Mouse (Mus musculus): ENCODE results near the gene Smok3c. TPM values are rescaled to one million over a fixed set of nuclear protein-coding genes. Genes with fewer than 3 reads are reported as not detected.
"Not testable (repeated sequence)": the region's sequence is repeated elsewhere in the genome, so short reads cannot be mapped to it uniquely, and the experiment has no call there.

Gene Smok3c
- total RNA-seq, 2 experiments from 2014 or later, result not detected

DNA sequence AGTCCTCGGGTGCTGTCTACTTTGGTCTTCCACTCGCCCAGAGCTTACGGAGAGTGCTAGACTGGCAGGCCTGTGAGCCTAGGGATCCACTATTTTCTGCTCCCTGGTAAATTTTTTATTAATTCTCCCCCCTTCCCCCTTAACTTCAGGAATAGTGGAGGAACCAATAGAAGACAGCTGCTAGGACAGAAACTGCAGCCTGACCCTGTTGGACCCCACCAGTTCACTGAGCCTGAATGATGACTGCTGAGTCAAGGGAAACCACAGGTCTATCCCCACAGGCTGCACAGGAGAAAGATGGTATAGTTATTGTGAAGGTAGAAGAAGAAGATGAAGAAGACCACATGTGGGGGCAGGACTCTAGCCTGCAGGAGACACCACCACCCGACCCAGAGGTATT is 39.8 kb downstream of the Smok3c start:
- ATAC-seq (ENCODE audit: poor library complexity, severe bottlenecking), result no peak

DNA sequence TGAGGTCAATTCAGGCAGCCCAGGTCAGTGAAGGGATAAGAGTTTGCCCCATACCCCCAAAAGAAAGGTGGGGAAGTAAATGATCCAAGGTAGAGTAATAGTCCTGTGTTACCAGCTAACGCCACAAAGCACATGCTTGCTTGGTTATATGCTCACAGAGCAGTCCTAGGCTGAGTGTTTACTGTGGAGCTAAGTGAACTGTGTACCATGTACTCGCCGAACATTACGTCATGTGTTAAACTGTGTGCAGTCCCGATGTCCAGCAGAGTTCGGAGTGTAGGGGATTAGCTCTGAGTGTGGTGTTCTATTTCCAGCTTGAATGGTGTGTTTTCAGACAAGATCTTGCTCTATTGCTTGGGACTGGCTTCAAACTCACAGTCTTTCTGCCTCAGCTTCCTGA is 41.5 kb downstream of the Smok3c start:
- ATAC-seq (ENCODE audit: poor library complexity, severe bottlenecking), result no peak

DNA sequence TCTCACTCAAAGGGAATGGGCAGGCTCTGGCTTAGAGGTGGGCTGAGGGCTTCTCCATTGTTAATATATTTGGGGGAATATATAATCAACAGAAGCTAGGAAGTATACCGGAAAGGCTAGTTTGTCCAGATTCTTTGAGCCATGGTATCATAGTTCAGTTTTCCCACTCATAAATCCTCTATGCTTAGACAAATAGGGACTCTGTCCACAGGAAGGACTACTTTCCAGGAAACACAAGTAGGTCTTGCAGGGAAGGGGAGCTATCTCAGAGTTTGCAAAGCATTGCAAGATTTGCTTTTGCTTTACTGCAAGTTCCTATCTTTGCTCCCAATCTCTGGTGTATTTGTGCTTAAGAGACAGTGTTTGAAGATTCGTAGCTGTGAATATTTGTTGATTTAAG is 52.0 kb downstream of the Smok3c start:
- no peak for ATAC-seq (ENCODE audit: poor library complexity, severe bottlenecking)

DNA sequence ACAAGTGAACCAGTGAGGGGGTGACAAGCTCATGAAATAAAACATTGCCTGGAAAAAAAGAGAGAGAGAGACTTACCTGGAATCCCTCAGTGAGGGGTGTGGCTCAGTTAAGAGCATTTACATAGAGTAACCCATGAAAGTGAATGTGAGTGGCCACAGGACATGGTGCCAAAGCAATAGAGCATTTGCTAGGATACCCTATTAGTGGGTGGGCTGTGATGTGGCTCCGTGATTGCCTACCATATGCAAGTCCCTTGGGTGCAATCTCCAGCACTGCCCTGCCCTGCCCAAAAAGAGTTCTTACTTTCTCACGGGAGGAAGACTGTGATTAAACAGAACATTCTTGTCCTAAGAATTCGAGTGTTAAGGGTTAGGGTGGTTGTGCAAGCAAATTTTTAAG is 54.1 kb downstream of the Smok3c start:
- no peak for ATAC-seq (ENCODE audit: poor library complexity, severe bottlenecking)

DNA sequence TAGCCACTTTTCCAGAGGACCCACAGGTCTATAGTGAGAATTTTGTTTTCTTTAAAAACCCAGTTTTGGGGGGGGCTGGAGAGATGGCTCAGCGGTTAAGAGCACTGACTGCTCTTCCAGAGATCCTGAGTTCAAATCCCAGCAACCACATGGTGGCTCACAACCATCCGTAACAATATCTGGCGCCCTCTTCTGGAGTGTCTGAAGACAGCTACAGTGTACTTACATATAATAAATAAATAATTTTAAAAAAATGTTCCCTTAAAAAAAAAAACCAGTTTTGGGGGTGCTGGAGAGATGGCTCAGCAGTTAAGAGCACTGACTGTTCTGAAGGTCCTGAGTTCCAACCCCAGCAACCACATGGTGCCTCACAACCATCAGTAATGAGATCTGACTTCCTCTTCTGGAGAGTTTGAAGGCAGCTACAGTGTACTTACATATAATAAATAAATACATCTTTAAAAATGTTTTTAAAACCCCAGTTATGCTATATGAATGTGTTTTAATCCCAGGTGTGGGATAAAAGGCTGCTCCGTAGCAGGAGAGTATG is 56.9 kb downstream of the Smok3c start:
- not testable (repeated sequence) for ATAC-seq (ENCODE audit: poor library complexity, severe bottlenecking)

Other genes starting within 250 kb of the Smok3c start
- 65.2 and 103 TPM in 2 replicates for gene Pilra, start 216.9 kb upstream of the Smok3c start, total RNA-seq (2015)
- 95.8 and 100 TPM in 2 replicates for gene Pilra, start 216.9 kb upstream of the Smok3c start, total RNA-seq (2017)
- gene Pilrb1, start 195.1 kb upstream of the Smok3c start, total RNA-seq (2015), result 94.9 and 109 TPM in 2 replicates
- 82.8 and 86.5 TPM in 2 replicates for gene Pilrb1, start 195.1 kb upstream of the Smok3c start, total RNA-seq (2017)
- 106 and 132 TPM in 2 replicates for gene Pilrb2, start 181.4 kb upstream of the Smok3c start, total RNA-seq (2015)
- 62.6 and 73.1 TPM in 2 replicates for gene Pilrb2, start 181.4 kb upstream of the Smok3c start, total RNA-seq (2017)
- gene Cyp3a13, start 131.6 kb upstream of the Smok3c start, total RNA-seq (2015), result not detected in 2 replicates
- not detected in 2 replicates for gene Cyp3a13, start 131.6 kb upstream of the Smok3c start, total RNA-seq (2017)
- gene Gjc3, start 90.1 kb upstream of the Smok3c start, total RNA-seq (2015), result not detected in 2 replicates
- gene Gjc3, start 90.1 kb upstream of the Smok3c start, total RNA-seq (2017), result not detected in 2 replicates
- gene Azgp1, start 71.7 kb upstream of the Smok3c start, total RNA-seq (2015), result not detected in 2 replicates
- gene Azgp1, start 71.7 kb upstream of the Smok3c start, total RNA-seq (2017), result not detected in 2 replicates
- gene Smok3a, start 31.9 kb upstream of the Smok3c start, total RNA-seq (2015), result not detected in 2 replicates
- not detected in 2 replicates for gene Smok3a, start 31.9 kb upstream of the Smok3c start, total RNA-seq (2017)
- not detected in 2 replicates for gene Smok3b, start 31.8 kb upstream of the Smok3c start, total RNA-seq (2015)
- not detected in 2 replicates for gene Smok3b, start 31.8 kb upstream of the Smok3c start, total RNA-seq (2017)
- gene Zkscan1, start 31.9 kb downstream of the Smok3c start, total RNA-seq (2015), result 16.1 TPM in 2 replicates
- 13.1 and 14.2 TPM in 2 replicates for gene Zkscan1, start 31.9 kb downstream of the Smok3c start, total RNA-seq (2017)
- 10.3 and 12.2 TPM in 2 replicates for gene Zscan21, start 63.7 kb downstream of the Smok3c start, total RNA-seq (2015)
- 7.2 and 7.7 TPM in 2 replicates for gene Zscan21, start 63.7 kb downstream of the Smok3c start, total RNA-seq (2017)
- 1.4 and 5.4 TPM in 2 replicates for gene Zfp113, start 102.5 kb downstream of the Smok3c start, total RNA-seq (2015)
- gene Zfp113, start 102.5 kb downstream of the Smok3c start, total RNA-seq (2017), result 2.0 and 3.5 TPM in 2 replicates
- gene Cops6, start 107.9 kb downstream of the Smok3c start, total RNA-seq (2015), result 115 and 124 TPM in 2 replicates
- gene Cops6, start 107.9 kb downstream of the Smok3c start, total RNA-seq (2017), result 34.7 and 37.8 TPM in 2 replicates
- 11.3 and 11.7 TPM in 2 replicates for gene Ap4m1, start 118.8 kb downstream of the Smok3c start, total RNA-seq (2015)
- 23.5 and 28.5 TPM in 2 replicates for gene Ap4m1, start 118.8 kb downstream of the Smok3c start, total RNA-seq (2017)
- 114 and 128 TPM in 2 replicates for gene Mcm7, start 119.2 kb downstream of the Smok3c start, total RNA-seq (2015)
- gene Mcm7, start 119.2 kb downstream of the Smok3c start, total RNA-seq (2017), result 184 and 191 TPM in 2 replicates
- 23.4 and 25.6 TPM in 2 replicates for gene Taf6, start 134.3 kb downstream of the Smok3c start, total RNA-seq (2015)
- gene Taf6, start 134.3 kb downstream of the Smok3c start, total RNA-seq (2017), result 28.5 and 41.1 TPM in 2 replicates
- gene Cnpy4, start 134.3 kb downstream of the Smok3c start, total RNA-seq (2015), result 24.0 and 25.5 TPM in 2 replicates
- 41.7 and 48.3 TPM in 2 replicates for gene Cnpy4, start 134.3 kb downstream of the Smok3c start, total RNA-seq (2017)
- 5.3 and 6.5 TPM in 2 replicates for gene Mblac1, start 141.1 kb downstream of the Smok3c start, total RNA-seq (2015)
- gene Mblac1, start 141.1 kb downstream of the Smok3c start, total RNA-seq (2017), result 4.6 and 5.8 TPM in 2 replicates
- gene Nxpe5, start 172.7 kb downstream of the Smok3c start, total RNA-seq (2015), result 0.87 and 1.2 TPM in 2 replicates
- 1.4 and 2.0 TPM in 2 replicates for gene Nxpe5, start 172.7 kb downstream of the Smok3c start, total RNA-seq (2017)
- 187 and 189 TPM in 2 replicates for gene Lamtor4, start 202.3 kb downstream of the Smok3c start, total RNA-seq (2015)
- gene Lamtor4, start 202.3 kb downstream of the Smok3c start, total RNA-seq (2017), result 97.6 and 122 TPM in 2 replicates
- gene BC037034, start 210.8 kb downstream of the Smok3c start, total RNA-seq (2015), result 51.5 and 53.9 TPM in 2 replicates
- gene BC037034, start 210.8 kb downstream of the Smok3c start, total RNA-seq (2017), result 49.2 and 54.9 TPM in 2 replicates
- not detected in 2 replicates for gene Gal3st4, start 219.6 kb downstream of the Smok3c start, total RNA-seq (2015)
- not detected in 2 replicates for gene Gal3st4, start 219.6 kb downstream of the Smok3c start, total RNA-seq (2017)
- not detected in 2 replicates for gene Gm43720, start 226.8 kb downstream of the Smok3c start, total RNA-seq (2015)
- not detected in 2 replicates for gene Gm43720, start 226.8 kb downstream of the Smok3c start, total RNA-seq (2017)
- 0.25 and 1.3 TPM in 2 replicates for gene Gpc2, start 226.8 kb downstream of the Smok3c start, total RNA-seq (2015)
- 3.1 and 3.6 TPM in 2 replicates for gene Gpc2, start 226.8 kb downstream of the Smok3c start, total RNA-seq (2017)
- gene Stag3, start 227.0 kb downstream of the Smok3c start, total RNA-seq (2015), result 11.6 and 14.8 TPM in 2 replicates
- gene Stag3, start 227.0 kb downstream of the Smok3c start, total RNA-seq (2017), result 12.5 and 26.0 TPM in 2 replicates

Measured in megakaryocyte, adult 5-6 weeks (primary cell).